Mouse (Mus musculus) left cerebral cortex, adult 2 months (tissue): ENCODE measurements around the gene Alox5ap. TPM values are rescaled to one million over a fixed set of nuclear protein-coding genes. Genes with fewer than 3 reads are reported as not detected.

ENCODE experiments used
- DNase-seq, 2 experiments: peaks; one replicate each; pipeline ENCODE4 v3.0.0; 2021 to 2022; ENCODE audit warnings: low spot score in 2 of 2, mixed read lengths in 1 of 2; ENCODE audit errors: extremely low spot score in 1 of 2
- H3K27ac ChIP-seq: fragments of 200-600 bp; 2 replicates; pipeline ENCODE4 v1.8.1; 2022
- H3K4me3 ChIP-seq: fragments of 200-600 bp; 2 replicates; pipeline ENCODE4 v1.8.1; 2022
- CTCF ChIP-seq: fragments of 200-600 bp; IDR thresholded peaks from 2 replicates; pipeline ENCODE4 v1.8.1; 2022; ENCODE audit warnings: antibody characterized with exemption, mild to moderate bottlenecking, moderate library complexity
- intact Hi-C: fragments of 180-260 bp; cut with DNase I; formaldehyde crosslinking; loops from one replicate; pipeline ENCODE4 v1.15.1; 2025
- total RNA-seq, 2 experiments: library from RNA; stranded (reverse); gene quantifications; 2 replicates each; pipeline ENCODE4 v1.2.3; 2021

Alox5ap gene
- total RNA-seq, 2 experiments from 2014 or later: 10.0 to 12.2 TPM

DNA sequence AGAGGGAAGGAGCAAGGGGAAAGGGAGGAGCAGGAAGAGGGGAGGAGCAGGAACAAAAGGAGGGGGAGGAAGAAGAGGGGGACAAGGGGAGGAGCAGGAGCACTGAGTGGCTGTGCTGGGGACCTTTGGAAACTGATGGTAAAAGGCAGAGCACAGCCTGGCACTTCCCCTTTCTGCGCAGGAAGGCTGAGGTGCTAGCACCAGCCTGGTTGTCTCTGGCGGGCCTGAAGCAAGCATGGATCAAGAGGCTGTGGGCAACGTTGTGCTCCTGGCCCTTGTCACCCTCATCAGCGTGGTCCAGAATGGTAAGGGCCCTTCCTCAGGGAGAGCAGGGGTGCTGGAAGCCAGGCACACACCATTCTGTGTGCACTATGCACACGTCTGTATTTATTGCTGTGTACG, 312 bp downstream of the Alox5ap start:
- no peak overlapping the region for H3K4me3 ChIP-seq
- no peak for DNase-seq
- no peak for TF ChIP-seq CTCF
- H3K27ac ChIP-seq: no peak overlapping the region
- intact Hi-C loops: no loop called here

DNA sequence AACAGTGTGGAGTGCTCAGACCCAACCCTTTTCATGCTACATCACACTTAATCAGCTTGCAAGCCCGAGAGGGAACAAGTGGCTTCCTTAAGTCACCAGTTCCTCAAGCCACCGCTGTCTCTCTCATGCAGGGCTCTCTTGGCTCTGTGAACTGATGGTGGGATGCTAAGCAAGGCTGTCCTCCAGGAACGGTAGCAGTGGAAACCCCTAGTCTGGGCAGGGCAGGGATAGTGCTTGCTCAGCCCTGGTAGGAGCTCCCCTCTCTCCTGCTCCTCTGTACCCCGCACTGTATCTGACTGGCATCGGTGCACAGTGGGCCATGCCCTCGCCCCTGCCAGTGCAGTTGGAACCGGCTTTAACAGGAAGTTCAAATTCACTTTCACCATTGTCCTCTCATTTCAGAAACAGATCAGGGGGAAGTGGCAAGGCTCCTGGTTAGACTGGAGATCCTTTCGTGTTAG, 2.2 kb downstream of the Alox5ap start:
- TF ChIP-seq CTCF: no peak
- Histone ChIP-seq H3K27ac (no peak overlapping the region), H3K4me3 (no peak overlapping the region)
- DNase-seq: no peak
- intact Hi-C loops: no loop called here

DNA sequence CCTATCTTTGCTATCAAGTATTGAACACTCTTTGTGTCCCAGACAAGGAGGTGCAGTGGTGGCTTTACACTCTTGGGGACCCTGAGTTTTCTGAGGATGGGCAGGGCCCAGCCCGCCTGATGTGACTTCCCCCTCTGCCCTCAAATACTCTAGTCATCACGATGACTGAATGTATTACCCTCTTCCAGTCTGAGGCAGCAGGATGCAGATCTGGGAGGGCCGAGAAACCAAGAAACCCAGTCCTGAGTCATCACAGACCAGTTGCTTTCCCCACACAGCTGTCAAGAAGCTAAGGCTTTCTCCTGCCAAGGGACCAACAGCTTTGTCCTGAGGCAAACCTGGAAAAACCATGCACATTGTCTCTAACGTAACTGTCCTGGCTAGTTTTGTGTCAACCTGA, 2.9 kb downstream of the Alox5ap start:
- H3K27ac ChIP-seq: no peak overlapping the region
- intact Hi-C loops: no loop called here
- no peak overlapping the region for H3K4me3 ChIP-seq
- TF ChIP-seq CTCF: no peak
- DNase-seq: no peak

DNA sequence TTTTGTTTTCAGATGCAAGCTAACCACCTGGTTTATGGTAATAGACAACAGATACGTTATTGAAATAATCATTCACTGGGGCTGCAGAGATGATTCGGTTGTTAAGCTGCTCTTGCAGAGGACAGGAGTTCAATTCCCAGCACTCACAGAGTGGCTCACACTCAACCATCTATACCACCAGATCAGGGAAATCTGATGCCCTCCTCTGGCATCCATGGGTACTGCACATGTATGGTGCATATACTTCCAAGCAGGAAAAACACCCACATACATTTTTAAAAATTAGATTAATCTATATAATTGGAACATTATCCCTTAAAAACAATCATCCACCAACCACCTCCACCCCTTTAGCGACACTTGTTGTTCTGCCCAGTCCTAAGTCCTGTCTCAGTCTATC, 6.7 kb downstream of the Alox5ap start:
- TF ChIP-seq CTCF: no peak; the same call in 1 of the 2 replicates
- intact Hi-C loops: no loop called here
- DNase-seq: no peak
- H3K4me3 ChIP-seq: no peak overlapping the region
- H3K27ac ChIP-seq: no peak overlapping the region

DNA sequence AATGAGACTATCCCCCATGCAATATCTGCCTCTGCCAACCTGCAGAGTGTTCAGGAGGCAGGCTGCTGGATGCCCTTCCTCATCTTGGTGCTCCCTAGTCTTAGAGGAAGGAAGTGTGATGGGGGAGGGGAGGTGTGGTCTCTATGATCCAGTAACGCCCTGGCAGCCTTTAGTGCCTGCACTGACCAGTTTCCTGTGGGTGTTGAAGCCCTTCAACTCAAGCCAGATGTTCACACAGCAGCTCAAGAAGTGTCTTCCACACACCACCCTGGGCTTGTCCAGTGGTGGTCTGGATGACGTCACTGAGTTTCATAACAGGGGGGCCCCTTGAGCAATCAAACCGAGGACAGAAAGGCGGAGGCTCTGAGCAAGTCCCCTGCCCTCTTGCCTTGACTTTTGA, 8.0 kb downstream of the Alox5ap start:
- Histone ChIP-seq H3K27ac (no peak overlapping the region), H3K4me3 (no peak overlapping the region)
- no peak for DNase-seq
- intact Hi-C loops: no loop called here
- no peak for TF ChIP-seq CTCF

DNA sequence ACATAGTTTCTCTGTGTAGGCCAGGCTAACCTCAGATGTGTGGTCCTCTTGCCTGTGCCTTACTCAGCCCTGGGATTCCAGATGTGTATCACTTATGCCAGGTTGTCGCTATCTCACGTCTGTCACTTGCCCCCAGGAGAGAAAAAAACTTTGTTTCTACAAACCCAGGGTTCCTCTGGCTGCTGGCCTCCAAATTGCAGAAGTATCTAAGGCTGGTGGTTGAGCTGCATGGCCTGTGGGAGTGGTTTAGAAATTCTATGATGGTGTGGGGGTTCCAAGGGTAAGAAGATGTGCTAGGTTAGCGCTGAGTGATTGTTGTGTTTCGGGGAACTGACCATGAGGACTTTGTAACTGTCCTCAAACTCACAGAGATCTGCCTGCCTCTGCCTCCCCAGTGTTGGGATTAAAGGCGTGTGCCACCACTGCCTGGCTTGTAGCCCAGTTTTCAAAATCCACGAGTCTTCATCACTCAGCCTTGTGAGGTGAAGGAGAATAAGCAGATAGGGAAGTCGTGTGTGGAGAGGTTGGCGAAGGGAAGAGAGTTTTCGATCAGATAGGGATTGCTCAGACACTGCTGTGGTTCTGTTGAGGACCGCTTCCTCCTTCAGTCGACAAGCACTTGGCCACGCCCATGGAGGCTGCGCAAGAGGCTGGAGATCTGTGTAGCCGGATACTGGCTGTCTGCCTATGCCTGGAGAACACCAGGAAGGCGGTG, 10.0 kb downstream of the Alox5ap start:
- intact Hi-C loops: no loop called here
- DNase-seq: no peak
- Histone ChIP-seq H3K4me3 (no peak overlapping the region), H3K27ac (no peak overlapping the region)
- no peak for TF ChIP-seq CTCF

DNA sequence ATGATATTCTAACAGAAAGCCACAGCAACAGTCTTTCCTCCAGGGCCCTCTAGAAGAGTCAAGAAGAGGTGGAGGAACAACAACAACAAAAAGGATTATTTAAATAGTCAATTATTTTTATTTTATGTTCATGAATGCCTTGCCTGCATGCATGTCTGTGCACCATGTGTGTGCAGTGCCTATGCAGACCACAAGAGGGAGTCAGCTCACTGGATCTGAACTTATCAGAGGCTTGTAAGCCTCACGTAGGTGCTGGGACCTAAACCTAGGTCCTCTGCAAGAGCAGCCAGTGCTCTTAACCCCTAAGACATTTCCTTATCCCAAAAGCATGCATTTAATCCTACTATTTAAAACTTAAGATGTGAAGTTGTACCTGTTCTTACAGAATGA, 10.5 kb downstream of the Alox5ap start:
- peak; percentile 26 for TF ChIP-seq CTCF
- no peak for DNase-seq
- no peak overlapping the region for H3K27ac ChIP-seq
- intact Hi-C loops: no loop called here
- no peak overlapping the region for H3K4me3 ChIP-seq

DNA sequence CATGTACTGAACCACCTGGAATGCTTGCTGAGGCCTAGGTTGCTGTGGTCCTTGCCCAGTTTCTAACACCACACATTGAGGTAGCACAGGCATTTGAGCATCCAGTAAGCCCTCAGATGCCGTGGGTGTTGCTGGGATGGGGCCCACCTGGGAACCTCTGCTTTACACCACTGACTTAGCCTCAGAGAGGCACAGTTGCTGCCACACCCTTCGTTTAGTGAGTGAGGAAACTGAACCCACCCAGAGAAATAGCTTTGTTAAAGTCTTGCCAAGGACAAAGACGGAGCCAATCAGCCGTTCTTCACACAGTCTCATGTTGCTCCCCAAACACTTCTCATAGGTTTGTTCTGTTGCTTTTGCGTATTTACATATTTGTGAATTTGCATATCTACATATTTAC, 13.0 kb downstream of the Alox5ap start:
- Histone ChIP-seq H3K27ac (no peak overlapping the region), H3K4me3 (no peak overlapping the region)
- DNase-seq: no peak
- TF ChIP-seq CTCF: no peak
- intact Hi-C loops: no loop called here

DNA sequence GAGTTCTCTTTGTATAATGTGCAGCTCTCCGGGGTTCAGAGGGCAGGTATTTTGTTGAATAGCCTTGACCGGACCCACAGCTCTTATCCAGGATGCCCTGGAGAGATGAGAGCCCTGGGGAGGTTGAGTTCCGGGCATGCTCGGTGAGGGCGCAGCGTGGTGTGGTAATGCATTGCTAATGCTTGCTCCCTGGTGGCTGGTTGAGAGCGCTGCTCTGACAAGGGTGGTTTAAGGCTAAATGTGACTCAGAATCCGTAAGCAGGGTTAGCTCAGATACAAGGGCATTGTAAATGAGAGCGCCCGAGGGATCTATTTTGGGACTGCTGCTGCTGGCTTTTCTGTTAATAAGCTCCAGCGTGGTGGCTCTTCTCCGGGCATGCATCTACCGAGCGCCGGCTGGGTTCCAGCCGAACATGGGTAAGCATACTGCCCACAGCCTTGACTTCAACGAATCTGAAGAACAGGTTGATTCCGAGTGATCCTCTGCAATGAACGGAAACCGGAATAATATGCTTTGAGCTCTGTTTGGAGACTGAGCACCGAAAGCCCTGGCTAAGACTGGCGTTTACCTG, 14.8 kb downstream of the Alox5ap start:
- intact Hi-C loops: no loop called here
- TF ChIP-seq CTCF: peak; percentile 45
- peak overlapping the region; percentile 48; the same call in 1 of the 2 replicates for H3K27ac ChIP-seq

DNA sequence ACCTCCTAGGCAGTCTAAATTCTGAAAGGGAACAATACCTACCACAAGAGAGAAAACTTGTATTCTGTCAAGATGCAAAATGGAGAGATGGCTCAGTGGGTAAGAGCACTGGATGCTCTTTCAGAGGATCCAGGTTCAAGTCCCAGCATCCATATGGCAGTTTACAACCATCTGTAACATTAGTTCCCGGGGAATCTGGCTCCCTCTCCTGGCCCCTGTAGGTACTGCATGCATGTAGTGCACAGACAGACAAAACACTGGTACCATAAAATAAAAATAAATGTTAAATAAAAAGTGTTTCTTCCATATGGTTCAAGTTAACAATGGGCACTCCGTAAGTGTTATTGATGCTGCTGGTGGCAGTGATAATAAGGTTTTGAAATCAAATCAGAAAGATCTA, 18.4 kb downstream of the Alox5ap start:
- no peak overlapping the region for H3K4me3 ChIP-seq
- DNase-seq: no peak
- intact Hi-C loops: no loop called here
- TF ChIP-seq CTCF: peak; percentile 56
- no peak overlapping the region for H3K27ac ChIP-seq

More for the DNA sequence above, 14.8 kb downstream of the Alox5ap start:
- H3K4me3 ChIP-seq: peak overlapping the region; percentile 34
- DNase-seq: peak; percentile 39 to 46

DNA sequence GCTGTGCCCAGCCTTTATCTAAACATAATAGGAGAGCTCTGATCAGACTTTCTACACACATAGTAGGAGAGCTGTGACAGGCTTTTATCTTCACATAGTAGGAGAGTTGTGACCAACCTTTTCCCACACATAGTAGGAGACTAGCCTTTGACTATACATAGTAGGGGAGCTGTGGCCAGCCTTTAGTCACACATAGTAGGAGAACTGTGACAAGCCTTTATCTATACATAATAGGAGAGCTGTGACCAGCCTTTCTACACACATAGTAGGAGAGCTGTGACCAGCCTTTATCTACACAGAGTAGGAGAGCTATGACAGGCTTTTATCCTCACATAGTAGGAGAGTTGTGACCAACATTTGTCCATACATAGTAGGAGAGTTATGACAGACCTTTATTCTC, 19.3 kb downstream of the Alox5ap start:
- H3K27ac ChIP-seq: no peak overlapping the region
- TF ChIP-seq CTCF: no peak
- H3K4me3 ChIP-seq: no peak overlapping the region
- DNase-seq: no peak
- intact Hi-C loops: no loop called here

DNA sequence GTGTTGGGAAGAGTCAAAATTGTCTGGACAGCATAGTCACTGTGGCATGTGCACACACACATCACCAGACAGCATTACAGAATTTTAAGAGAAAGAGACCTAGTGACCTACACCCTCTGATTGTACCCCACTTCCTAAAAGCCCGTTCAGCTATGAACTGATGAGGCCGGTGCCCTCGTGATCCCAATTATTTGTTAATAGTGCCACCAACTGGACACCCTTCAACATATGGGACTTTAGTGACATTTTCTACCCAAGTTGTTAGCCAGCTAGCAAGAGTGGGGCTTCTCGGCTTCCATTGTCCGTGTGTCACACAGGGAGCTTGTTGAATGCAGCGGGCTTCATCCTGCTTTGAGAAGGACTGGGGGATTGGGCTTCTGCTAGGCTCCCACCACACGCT, 21.5 kb downstream of the Alox5ap start:
- Histone ChIP-seq H3K4me3 (no peak overlapping the region), H3K27ac (no peak overlapping the region)
- DNase-seq: no peak
- no peak; the same call in 1 of the 2 replicates for TF ChIP-seq CTCF
- intact Hi-C loops: loop anchor here (2.0 kb wide), 1 partner anchor 49 kb away; no protein-coding TSS in a partner anchor
